Mouse (Mus musculus): ENCODE measurements around the gene Mcm10.
"Not testable (repeated sequence)": the region's sequence is repeated elsewhere in the genome, so short reads cannot be mapped to it uniquely, and the experiment has no call there.

Mcm10 gene

DNA sequence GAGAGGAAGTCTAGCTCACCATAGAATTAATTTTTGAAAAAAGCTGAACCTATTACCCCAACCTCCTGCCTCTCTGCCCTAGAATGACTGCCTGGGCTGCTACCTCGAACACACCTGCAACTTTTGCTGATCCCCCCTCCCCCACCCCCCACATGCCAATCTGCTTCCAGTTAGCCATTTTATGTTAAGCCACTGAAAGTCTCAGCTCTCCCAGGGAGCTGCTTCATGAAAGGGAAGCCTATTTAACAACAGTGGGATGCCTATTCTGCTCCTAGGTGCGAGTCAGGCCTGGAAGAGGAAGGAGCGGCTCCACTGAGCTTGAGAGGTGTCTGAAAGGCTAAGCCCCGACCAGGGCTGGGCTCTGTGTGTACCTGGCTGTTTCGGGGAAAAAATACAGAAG, 28.6 kb downstream of the Mcm10 start:
- no peak for DNase-seq

GRCm38 (mm10) chr2:4978091-4978490, 34.5 kb downstream of the Mcm10 start:
- DNase-seq = no peak

DNA sequence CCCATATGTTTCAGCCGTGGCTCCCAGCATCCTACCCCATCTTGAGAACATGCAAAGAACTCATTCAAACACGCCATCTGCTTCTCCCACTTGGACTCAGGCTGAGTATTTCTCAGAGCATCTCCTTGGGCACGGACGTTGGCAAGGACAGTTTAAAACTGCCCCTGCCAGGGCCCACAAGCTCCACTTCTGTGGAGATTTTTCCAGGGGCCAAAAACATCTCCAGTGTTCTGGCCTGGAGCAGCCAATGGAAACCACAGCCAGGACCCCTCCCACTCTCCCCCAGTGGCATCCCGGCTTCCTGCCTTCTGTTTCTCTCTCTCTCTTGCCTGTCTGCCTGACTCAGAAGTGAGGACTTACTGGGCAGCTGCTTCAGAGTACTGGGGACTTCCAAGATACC, 36.8 kb downstream of the Mcm10 start, which contains the start of gene Ucma:
Gene Ucma, plus strand, starts transcription at position 316 of the 400 bp plus-strand sequence.
- no peak for DNase-seq

GRCm38 (mm10) chr2:4969083-4969482, 43.5 kb downstream of the Mcm10 start:
- DNase-seq = no peak

GRCm38 (mm10) chr2:4967806-4968205, 44.8 kb downstream of the Mcm10 start:
- DNase-seq = no peak

DNA sequence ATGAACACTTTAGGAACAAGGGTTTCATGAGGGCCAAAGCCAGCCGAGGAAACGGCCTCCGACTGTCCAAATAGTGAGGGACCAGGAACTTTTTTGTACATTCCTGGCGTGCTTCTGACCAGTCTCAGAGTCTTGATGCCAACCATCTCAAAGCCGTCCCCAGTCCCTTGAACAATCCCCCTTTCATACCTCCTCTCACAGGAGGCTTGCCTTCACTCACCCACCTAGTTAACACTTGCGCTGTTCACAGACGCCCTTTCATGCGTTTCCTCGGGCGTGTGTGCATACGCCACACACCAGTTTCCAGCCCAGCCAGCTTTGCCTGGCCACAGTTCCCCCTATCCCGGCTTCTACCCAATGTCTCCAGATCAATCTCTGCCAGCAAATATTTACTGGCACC, 54.6 kb downstream of the Mcm10 start:
- DNase-seq = peak; percentile 57

DNA sequence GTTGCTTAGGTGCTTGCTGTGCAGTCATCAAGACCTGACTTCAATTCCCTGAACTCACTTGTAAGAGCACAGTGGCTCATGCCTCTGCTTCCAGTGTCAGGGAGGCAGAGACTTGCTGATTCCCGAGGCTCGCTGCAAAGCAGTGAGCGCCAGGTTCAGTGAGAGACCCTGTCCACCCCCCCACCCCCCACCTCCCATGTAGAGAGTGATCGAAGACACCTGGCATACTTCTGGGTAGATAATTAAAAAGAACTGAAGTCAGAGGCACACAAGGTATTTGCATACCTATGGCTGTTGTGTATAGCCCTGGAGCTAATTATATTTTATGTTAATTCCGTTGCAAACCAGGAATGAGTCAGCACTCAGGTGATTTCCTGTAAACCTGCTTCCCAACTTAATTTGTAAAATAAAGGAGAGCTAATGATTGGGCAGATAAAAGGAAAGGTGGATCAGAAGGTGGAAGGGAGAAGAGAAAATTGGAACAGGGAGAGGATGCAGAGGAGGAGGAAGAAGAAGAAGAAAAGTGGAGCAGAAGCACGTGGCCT, 58.3 kb downstream of the Mcm10 start:
- peak; percentile 34 for DNase-seq

- DNase-seq = peak; percentile 40
These were observed 61.6 kb downstream of the Mcm10 start for GRCm38 (mm10) chr2:4950986-4951385.

- not testable (repeated sequence) for DNase-seq
These were observed 62.9 kb downstream of the Mcm10 start for GRCm38 (mm10) chr2:4949691-4950090.

DNA sequence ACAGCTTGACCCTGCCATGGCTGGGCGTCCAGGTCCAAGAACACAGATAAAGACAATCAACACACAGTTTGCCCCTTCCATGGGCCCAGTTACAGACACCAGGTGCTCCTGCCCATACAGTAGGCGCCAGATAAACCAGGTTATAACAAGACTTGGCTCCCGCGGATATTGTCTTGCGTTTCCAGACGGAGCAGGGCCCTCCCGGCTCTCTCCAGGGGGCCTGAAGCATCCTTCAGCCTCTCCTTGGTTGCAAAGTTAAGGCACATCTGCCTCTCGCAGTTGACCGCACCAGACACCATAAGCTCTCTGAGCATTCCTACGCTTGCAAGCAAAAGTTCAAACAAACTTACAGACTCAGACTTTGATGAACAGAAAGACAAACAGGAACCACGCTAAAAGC, 71.7 kb downstream of the Mcm10 start:
- DNase-seq = peak; percentile 66

Measured in heart, adult 11 months (tissue).